Mouse (Mus musculus) forebrain, postnatal 0 days (tissue): ENCODE measurements around the gene Ltbp4. TPM values are rescaled to one million over a fixed set of nuclear protein-coding genes. Genes with fewer than 3 reads are reported as not detected.

Experiments
- ATAC-seq: fragments of 200-750 bp; cut with Nextera tagmentation; 2 replicates; pipeline ENCODE4 v1.8.0; 2017; ENCODE audit warnings: mild to moderate bottlenecking, moderate library complexity
- DNase-seq: peaks from one replicate; pipeline ENCODE4 v3.0.0-alpha.2; 2015
- H3K27ac ChIP-seq: fragments of 300-500 bp; sonication (generic); 2 replicates; pipeline ENCODE4 v1.5.1; 2014; ENCODE audit warnings: low read depth, mild to moderate bottlenecking, antibody characterized with exemption, low read length, moderate library complexity, mixed read lengths
- H3K27me3 ChIP-seq: fragments of 300-500 bp; sonication (generic); 2 replicates; pipeline ENCODE4 v1.6.1; 2014; ENCODE audit warnings: mild to moderate bottlenecking, low read length, mixed read lengths; ENCODE audit not compliant: insufficient read depth
- H3K36me3 ChIP-seq: fragments of 300-500 bp; sonication (generic); 2 replicates; pipeline ENCODE4 v1.6.1; 2014; ENCODE audit warnings: mild to moderate bottlenecking, moderate library complexity; ENCODE audit not compliant: insufficient read depth
- H3K4me1 ChIP-seq: fragments of 300-500 bp; sonication (generic); 2 replicates; pipeline ENCODE4 v1.6.1; 2014; ENCODE audit warnings: antibody characterized with exemption; ENCODE audit not compliant: insufficient read depth
- H3K4me2 ChIP-seq: fragments of 300-500 bp; sonication (generic); 2 replicates; pipeline ENCODE4 v1.6.1; 2014; ENCODE audit warnings: low read depth, mild to moderate bottlenecking, moderate library complexity
- H3K4me3 ChIP-seq: fragments of 300-500 bp; sonication (generic); 2 replicates; pipeline ENCODE4 v1.5.1; 2014; ENCODE audit warnings: low read depth, low read length, mixed read lengths
- H3K9ac ChIP-seq: fragments of 300-500 bp; sonication (generic); 2 replicates; pipeline ENCODE4 v1.6.1; 2014; ENCODE audit warnings: mild to moderate bottlenecking
- H3K9me3 ChIP-seq: fragments of 300-500 bp; sonication (generic); 2 replicates; pipeline ENCODE4 v1.6.1; 2016; ENCODE audit warnings: low read length
- CTCF ChIP-seq: sonication (generic); IDR thresholded peaks from 2 replicates; pipeline ENCODE4 v1.5.1; 2016; ENCODE audit warnings: antibody characterized with exemption, control low read depth, low read depth
- WGBS: fragments of 180-500 bp; shearing (Covaris S2); extraction: QIAGEN DNeasy Blood & Tissue Kit; methylation state at CpG from one replicate; pipeline ENCODE4 v1.1.7; 2014; 5-methylcytosine and 5-hydroxymethylcytosine counted together
- polyA plus RNA-seq: library from polyadenylated mRNA; unstranded; fragments of >200 nt; fragmentation: Nextera tagmentation; extraction: Ambion mirVana; gene quantifications from 2 replicates; pipeline ENCODE4 v1.2.1, GENCODE M21; 2015
- total RNA-seq: library from RNA; depleted of rRNA; stranded (reverse); fragments of >200 nt; gene quantifications from 2 replicates; pipeline ENCODE4 v1.2.3, GENCODE M21; 2014

The Ltbp4 gene
- total and polyA plus RNA-seq, 2 experiments from 2014 or later, result 11.7 to 26.7 TPM

GRCm38 (mm10) chr7:27291795-27292466 lies 45.6 kb downstream of the Ltbp4 start:
- Histone ChIP-seq H3K4me3 (no peak overlapping the region), H3K27me3 (no peaks in the 10 kb centered on the region), H3K36me3 (no peaks in the 10 kb centered on the region), H3K27ac (no peak overlapping the region), H3K4me1 (no peaks in the 10 kb centered on the region), H3K4me2 (no peak overlapping the region), H3K9ac (no peak overlapping the region), H3K9me3 (no peaks in the 10 kb centered on the region)
- WGBS, result 70% methylated on average over 12 of the region's 12 CpGs
- DNase-seq (no peak), ATAC-seq (no peak)
- TF ChIP-seq CTCF, result no peak

GRCm38 (mm10) chr7:27290555-27290954 lies 46.9 kb downstream of the Ltbp4 start:
- no peak for TF ChIP-seq CTCF
- H3K9ac ChIP-seq, result no peak overlapping the region
- H3K4me2 ChIP-seq, result no peak overlapping the region
- H3K4me1 ChIP-seq, result no peaks in the 10 kb centered on the region
- ATAC-seq (no peak), DNase-seq (no peak)
- no peak overlapping the region for H3K4me3 ChIP-seq
- no peak overlapping the region for H3K27ac ChIP-seq
- no peaks in the 10 kb centered on the region for H3K36me3 ChIP-seq
- WGBS, result 65% methylated on average over 2 of the region's 2 CpGs
- no peaks in the 10 kb centered on the region for H3K9me3 ChIP-seq
- no peaks in the 10 kb centered on the region for H3K27me3 ChIP-seq

- H3K27ac ChIP-seq, result no peak overlapping the region
- TF ChIP-seq CTCF, result no peak
- H3K9me3 ChIP-seq, result no peaks in the 10 kb centered on the region
- 91% methylated on average over 7 of the region's 7 CpGs for WGBS
- H3K4me3 ChIP-seq, result no peak overlapping the region
- no peak overlapping the region for H3K9ac ChIP-seq
- no peak for DNase-seq
- H3K27me3 ChIP-seq, result no peaks in the 10 kb centered on the region
- H3K36me3 ChIP-seq, result no peaks in the 10 kb centered on the region
- no peak for ATAC-seq
- H3K4me1 ChIP-seq, result peaks cover 6% of the 10 kb centered on the region
- no peak overlapping the region for H3K4me2 ChIP-seq
These were observed 48.8 kb downstream of the Ltbp4 start for GRCm38 (mm10) chr7:27288732-27289131.

GRCm38 (mm10) chr7:27285698-27286066 lies 51.8 kb downstream of the Ltbp4 start:
- Histone ChIP-seq H3K27ac (no peak overlapping the region), H3K27me3 (no peaks in the 10 kb centered on the region), H3K36me3 (peaks cover 19% of the 10 kb centered on the region), H3K9ac (peak overlapping the region; percentile 47; the same call in 1 of the 2 replicates), H3K4me2 (peak overlapping the region; percentile 42), H3K4me1 (peaks cover 6% of the 10 kb centered on the region), H3K9me3 (no peaks in the 10 kb centered on the region), H3K4me3 (peak overlapping the region; percentile 19; the same call in 1 of the 2 replicates)
- DNase-seq, result peak; percentile 80
- WGBS, result 5% methylated on average over 8 of the region's 8 CpGs
- ATAC-seq, result peak; percentile 82
- peak; percentile 86 for TF ChIP-seq CTCF

- Histone ChIP-seq H3K4me2 (peak overlapping the region; percentile 42), H3K4me1 (peaks cover 6% of the 10 kb centered on the region), H3K27ac (peak overlapping the region; percentile 29; the same call in 1 of the 2 replicates), H3K9me3 (no peaks in the 10 kb centered on the region), H3K27me3 (no peaks in the 10 kb centered on the region), H3K36me3 (peaks cover 23% of the 10 kb centered on the region), H3K4me3 (peak overlapping the region; percentile 19), H3K9ac (peak overlapping the region; percentile 47)
- 1% methylated on average over 28 of the region's 28 CpGs for WGBS
- TF ChIP-seq CTCF, result peak; percentile 45
- ATAC-seq, result peak; percentile 76
- peak; percentile 46 for DNase-seq
These were observed 52.4 kb downstream of the Ltbp4 start for GRCm38 (mm10) chr7:27284865-27285697.

GRCm38 (mm10) chr7:27282225-27282624 lies 55.3 kb downstream of the Ltbp4 start:
- no peak for ATAC-seq
- Histone ChIP-seq H3K36me3 (peaks cover 48% of the 10 kb centered on the region), H3K27ac (no peak overlapping the region), H3K27me3 (no peaks in the 10 kb centered on the region), H3K4me3 (no peak overlapping the region), H3K9me3 (no peaks in the 10 kb centered on the region), H3K4me2 (no peak overlapping the region), H3K4me1 (peaks cover 6% of the 10 kb centered on the region), H3K9ac (no peak overlapping the region)
- no peak for DNase-seq
- WGBS, result 29% methylated on average over 4 of the region's 4 CpGs
- no peak for TF ChIP-seq CTCF

GRCm38 (mm10) chr7:27281717-27282116 lies 55.8 kb downstream of the Ltbp4 start:
- no peak for DNase-seq
- no peaks in the 10 kb centered on the region for H3K9me3 ChIP-seq
- H3K4me3 ChIP-seq, result no peak overlapping the region

More at GRCm38 (mm10) chr7:27281717-27282116, 55.8 kb downstream of the Ltbp4 start:
- H3K36me3 ChIP-seq, result peaks cover 54% of the 10 kb centered on the region
- H3K27me3 ChIP-seq, result no peaks in the 10 kb centered on the region
- 72% methylated on average over 13 of the region's 13 CpGs for WGBS
- TF ChIP-seq CTCF, result no peak
- ATAC-seq, result no peak
- peaks cover 6% of the 10 kb centered on the region for H3K4me1 ChIP-seq
- no peak overlapping the region for H3K27ac ChIP-seq
- H3K9ac ChIP-seq, result no peak overlapping the region
- no peak overlapping the region for H3K4me2 ChIP-seq
